Mouse (Mus musculus): ENCODE data around the gene Gm11037.

Gene Gm11037

DNA sequence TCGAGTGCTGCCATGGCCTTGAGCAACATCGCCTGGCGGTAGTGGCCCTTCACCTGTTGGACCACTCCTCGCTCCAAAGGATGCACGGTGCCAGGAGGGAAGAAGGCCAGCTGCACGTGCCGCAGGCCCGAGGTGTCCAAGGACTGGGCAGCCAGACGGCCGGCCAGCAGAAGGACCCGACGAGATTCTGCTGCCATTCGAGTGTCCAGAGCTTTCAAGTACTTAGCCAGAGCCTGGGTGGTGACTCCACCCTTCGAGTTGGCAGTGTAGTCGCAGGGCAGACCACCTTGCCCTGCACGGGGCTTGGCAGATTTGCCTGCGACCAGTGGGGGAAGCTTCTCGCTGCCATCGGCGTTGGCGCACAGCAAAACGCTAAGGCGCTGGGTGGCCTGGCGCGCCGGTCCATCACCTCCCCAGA is 45.5 kb downstream of the Gm11037 start:
- no peak for ATAC-seq (ENCODE audit: insufficient number of reproducible peaks, low FRiP score, low TSS enrichment)

DNA sequence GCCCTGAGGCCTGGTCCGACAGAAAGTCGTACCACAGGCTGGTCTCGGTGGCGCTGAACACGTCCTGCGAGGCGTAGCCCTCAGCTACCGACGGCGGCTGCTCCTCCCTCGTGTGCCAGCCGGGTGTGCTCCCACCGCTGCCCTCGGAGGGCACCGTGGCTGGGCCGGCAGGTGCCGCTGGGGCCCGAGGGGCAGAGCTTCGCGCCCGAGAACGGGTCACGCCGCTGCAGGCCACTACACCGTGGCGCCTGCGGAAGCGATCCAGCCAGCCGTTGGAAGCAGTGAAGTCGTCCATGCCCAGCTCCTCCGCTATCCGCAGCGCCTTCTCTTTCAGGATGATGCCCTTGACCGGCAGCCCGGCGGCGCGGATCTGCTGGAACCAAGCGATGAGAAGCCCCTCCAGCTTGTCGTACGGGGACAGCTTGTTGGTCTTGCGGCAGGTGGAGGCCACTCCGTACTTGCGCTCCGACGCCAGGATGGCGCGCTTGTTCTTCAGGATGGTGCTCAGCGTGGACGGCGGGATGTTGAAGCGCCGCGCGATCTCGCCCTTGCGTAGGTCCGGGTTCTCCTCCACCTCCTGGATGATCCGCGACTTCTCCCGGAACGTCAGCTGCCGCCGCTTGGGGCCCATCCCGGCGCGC is 46.1 kb downstream of the Gm11037 start:
- ATAC-seq (ENCODE audit: insufficient number of reproducible peaks, low FRiP score, low TSS enrichment): peak; percentile 60

DNA sequence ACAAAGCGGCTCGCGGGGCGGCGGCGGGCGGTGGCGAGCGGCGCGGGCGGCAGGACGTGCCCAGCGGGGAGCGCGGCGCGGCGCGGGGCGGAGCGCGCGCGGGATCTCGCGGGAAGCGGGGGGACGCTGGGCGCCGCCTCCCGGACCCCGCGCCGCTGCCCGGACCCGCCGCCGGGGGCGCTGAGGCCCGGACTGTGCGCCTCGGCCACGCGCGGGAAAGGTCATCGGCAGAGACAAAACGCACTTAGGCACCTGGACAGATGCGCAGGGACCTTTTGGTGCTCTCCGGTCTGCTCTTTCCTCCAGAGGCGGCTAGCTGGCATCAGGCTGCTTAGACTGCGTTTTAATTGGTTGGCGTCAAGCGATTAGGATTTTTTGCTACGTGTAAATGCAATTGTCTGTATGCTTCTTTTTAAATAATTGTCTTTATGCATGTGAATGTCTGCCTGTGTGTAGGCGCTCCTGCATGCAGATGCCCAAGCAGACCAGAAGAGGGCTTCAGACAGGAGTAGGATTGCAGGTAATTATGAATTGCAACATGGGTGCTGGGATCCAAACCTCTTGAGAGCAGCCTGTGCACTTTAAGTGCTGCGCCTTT is 46.8 kb downstream of the Gm11037 start, which contains the start of gene Cenpb:
TSS of gene Cenpb (minus strand) at position 78 of the 598 bp plus-strand sequence.
- peak; percentile 70 for ATAC-seq (ENCODE audit: insufficient number of reproducible peaks, low FRiP score, low TSS enrichment)
